Mouse (Mus musculus): Measurements from ENCODE around the gene Lhx4.

Gene Lhx4

DNA sequence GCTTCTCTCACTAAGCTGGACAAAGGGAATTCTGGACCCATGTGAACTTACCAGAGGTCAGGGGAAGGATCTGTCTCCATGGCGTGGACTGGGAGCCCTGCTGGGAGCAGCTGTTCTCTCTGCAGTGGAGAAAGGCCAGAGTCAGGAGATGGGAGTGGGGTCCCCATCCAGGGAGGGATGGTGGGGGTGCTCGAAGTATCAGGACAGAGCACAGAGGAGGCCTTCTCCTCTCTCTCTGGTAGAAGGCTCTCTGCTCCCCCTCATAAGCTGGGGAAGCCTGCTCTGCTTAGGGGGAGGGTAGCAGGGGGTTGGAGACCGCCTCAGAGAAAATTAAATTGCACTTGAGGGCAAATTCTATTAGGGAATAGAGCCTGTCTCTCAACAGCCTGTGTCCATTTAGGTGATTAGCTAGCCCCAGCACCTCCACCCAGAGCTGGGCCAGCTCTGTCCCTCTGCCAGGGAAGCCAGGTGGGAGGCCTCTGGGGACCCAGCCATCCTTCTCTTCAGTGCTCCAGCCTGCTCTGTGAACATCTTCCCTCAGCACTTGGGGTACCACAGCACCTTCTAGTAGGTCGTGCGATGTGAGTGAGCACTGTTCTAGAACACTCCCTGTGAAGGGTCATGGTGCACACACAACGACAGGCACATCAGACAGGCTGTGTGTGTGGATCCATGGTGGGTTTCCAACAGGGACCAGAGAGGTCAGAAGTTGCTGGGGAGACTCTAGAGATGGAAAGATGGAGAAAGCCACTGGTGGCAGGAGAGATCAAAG, at the start of gene Lhx4:
TSS of gene Lhx4 (minus strand) at position 201 of the 772 bp plus-strand sequence.
- in situ Hi-C loops (cut with MboI) = no loop called here

DNA sequence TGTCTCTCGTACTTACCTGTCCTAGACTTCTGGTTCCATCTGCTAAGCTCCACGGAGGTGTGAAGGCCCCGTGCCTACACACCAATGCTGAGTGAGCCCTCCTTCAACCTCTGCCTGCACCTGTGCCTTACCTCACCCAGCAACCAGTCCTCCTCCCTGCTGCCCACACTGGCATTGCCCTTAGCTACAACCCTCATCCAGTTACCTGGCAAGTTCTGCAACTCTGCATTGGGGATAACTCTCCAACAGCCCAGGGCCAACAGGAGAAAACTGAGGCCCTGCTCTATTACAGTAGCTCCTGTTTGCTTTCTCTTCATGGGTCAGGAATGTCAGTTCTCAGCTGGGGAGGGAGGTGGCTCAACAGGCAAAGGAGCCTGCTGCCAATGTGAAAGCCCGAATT, 46.5 kb upstream of the Lhx4 start:
- in situ Hi-C loops (cut with MboI) = no loop called here

DNA sequence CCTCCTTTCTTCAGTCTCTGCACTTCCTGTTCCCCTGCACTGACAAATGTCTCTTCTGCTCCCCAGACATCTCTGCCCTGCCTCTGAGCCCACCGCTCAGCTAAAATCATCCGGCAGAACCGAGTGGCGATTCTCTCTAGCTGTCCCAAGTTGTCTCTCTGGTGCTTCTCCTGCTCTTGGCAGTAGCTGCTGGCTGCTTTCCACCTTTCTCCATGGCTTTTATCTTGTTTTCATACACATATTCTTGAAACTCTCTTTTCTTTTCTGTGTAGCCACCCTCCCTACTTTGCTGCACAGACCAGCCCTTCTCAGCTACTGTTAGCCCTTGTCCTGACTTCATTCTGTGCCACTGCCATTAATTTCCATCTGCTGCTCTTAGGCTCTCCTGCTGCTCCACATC, 45.9 kb upstream of the Lhx4 start:
- in situ Hi-C loops (cut with MboI) = no loop called here

DNA sequence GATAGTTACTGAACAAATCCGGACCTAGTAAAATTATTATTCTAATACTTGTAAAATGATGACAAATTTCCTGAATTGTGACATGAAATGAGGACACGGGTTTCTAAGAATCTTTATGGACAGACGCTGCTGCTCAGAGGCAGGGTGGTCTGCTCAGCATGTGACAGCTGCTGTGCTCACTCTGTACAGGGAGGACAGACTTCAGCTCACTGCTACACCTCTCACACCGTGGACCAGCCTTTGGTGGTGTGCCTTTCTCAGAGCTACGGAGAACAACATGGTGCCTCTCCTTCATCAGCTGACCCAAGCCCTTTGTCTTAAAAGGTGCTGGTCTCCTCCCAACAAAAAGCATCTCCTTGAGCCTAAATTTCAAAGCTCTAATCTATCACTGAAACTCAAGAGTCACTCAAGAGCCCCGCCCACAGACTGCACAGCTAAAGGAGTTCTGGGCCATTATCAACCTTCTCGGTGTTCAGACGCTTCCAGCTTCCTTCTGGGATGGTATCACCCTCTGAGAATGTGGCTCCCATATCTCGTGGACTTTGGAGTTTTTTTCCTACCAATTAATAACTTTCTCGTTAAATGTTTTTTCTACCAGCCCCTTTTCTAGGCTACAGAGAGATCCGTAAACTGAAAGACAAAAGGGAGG, 45.4 kb upstream of the Lhx4 start:
- in situ Hi-C loops (cut with MboI) = no loop called here

DNA sequence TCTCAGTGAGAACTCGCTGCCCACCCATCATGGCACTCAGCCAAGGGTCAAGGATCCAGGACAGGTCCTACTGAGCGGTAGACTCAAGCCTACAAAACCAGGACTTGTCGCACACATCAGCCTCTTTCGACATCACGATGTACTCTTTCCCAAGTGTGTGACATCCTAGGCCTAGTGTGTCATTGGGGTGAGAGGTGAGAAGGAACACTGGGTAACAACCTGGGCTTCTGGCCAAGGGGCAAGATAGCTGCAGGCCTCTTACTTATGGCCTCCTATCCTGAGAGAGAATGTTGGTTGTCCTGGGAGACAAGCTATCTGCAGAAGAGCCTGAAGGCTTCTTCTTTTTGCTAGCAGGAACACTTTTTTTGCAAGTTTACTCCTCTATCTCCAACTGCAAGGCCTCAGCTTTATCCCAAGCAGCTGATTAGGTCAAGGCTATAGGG, 44.3 kb upstream of the Lhx4 start:
- in situ Hi-C loops (cut with MboI) = no loop called here

DNA sequence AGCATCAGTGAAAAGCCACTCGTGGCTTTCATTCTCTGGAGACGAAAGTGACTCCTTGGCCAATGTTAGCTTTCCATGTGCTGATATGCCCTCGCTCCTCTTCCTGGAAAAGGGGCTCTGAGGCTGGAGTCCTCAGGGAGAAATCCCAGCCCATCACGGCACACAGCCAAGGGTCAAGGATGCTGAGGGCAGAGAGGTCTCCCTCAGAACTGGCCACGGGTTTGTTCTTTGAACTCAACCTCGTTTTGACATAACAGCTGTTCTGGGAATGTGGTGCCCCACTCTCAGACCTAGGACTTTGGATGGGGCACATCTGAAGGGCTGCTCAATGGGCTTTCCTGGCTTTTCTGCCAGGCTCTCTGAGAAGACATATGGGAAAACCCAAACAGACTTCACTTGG, 43.4 kb upstream of the Lhx4 start:
- in situ Hi-C loops (cut with MboI) = no loop called here

DNA sequence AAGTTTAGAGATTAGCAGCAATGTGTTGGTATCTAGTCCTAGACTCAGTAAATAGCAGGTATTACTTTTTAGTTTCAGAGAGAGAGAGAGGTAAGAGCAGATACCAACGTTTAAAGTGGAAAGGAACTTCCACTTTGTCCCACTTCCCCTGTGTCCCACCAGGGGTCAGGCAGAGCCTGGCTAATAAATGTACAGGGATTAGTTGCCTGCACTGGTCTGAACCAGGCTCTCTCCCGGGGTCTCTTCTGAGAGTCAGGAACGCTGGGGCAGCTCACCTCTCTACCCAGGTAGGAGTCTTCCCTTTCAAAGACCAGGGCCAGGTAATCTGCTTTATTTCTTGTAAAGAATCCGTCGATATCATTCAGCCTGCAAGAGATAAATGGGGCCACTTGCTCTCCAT, 40.4 kb upstream of the Lhx4 start:
- in situ Hi-C loops (cut with MboI) = no loop called here

DNA sequence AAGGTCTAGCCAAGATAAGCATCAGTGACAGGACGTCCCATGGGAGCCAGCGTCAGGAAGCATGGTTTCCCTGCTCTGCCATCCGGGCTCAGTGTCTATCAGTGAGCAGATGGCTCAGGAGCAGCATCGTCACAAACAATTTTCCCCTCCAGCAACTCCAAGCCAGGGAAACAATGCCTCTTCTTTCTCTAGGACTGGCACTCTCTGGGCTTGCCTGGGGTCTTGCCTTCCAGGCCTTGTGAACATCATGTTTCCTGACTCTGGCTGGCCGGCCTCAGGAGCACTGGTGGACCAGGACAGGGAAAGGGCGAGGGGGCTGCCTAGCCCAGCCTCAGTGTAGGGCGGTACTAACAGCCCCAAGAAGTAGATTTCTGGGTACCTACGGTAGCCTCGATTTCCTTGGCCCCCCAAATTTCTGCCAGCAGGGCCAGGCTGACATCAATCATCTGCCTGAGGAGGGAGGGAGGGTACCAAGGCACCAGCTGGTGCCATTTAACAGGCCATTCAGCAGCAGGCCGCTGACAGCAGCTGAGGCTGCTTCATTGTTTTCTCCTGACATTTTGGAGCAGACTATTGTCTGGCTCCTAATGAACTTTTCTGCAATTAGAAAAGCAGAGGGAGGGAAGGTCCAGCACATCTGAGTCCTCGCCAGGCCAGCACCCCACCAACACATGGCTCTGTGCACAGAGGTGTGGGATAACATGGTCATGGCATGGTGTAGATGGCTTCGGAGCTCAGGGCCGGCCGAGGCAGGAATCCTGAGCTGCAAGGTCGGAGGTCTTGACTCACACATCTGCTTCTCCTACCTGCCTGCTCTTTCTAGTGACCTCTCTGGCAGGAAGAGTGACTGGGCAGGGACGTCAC, 38.9 kb upstream of the Lhx4 start:
- in situ Hi-C loops (cut with MboI) = no loop called here

DNA sequence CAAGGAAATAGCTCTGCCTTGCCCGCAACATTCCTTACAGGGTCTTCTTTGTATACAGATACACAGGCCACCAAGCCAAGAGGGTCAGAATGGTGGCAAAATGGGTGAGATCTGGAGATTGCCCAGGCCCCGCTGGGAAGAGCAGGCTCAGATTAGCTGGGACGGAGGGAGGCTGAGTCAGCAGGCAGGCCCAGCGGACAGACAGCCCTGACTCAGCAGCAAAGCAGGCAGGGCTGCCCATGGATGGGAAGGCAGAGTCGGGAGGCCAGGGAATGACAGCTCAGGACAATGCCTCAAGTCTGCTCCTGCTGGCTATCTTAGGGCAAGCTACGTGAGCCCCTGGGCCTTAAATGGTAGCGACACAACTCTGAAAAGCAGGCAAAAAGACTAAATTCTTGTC, 34.4 kb upstream of the Lhx4 start:
- in situ Hi-C loops (cut with MboI) = no loop called here

DNA sequence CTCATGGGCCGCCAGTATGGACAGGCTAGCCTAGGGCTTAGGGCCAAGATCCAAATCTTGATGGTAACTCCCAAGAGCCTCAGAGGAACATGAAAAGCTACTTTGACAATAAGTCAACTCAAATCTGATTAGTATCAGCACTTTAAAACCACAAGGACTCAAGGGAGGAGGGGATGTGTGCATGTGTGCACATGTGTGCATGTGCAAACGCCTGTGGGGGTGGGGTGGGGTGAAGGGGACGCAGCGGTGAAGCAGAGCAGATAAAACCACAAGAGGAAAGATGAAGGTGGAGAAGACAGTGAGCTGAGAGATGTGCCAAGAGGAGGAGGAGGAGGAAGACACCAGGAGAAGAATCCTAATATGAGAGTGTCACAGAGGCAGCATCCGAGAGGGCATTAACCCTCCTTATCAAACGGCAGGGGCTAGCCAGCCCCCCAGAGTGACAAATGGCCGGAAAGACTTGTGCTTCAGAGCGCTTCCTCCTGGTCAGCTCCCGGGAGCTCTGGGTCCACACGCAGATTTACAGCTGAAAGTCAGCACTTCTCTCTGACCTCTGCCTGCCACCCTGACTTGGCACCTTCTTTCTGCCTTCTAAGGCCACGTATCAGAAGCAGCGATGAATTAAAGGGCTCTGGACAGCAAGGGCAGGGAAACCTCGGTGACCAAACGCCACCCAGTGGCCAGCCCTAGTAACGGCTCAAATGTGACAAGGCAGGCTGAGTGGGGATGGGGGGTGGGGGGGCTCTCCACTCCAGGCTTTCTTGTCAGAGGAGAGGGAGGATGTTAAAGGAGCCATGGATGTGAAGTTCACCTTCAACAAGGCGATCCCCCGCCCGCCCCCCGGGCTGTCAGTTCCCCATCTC, 33.1 kb upstream of the Lhx4 start:
- in situ Hi-C loops (cut with MboI) = no loop called here

DNA sequence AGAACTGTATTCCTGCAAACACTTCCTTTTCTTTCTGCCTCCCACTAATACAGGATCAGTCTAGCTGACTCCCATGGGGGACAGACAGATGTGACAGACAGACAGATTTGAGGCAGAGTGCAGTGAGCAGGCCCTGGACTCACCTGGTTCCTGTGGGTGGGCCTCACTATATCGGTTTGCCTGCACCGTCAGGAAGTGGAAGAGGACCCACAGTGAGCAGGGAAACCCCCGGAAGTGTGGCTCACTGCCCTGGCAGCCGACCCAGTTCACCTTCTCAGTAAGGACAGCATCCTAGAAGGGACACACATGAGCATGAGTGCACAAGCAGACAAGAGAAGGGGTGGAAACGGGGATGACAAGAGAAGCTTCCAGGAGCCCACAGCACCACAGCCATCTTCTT, 30.9 kb upstream of the Lhx4 start:
- in situ Hi-C loops (cut with MboI) = no loop called here

DNA sequence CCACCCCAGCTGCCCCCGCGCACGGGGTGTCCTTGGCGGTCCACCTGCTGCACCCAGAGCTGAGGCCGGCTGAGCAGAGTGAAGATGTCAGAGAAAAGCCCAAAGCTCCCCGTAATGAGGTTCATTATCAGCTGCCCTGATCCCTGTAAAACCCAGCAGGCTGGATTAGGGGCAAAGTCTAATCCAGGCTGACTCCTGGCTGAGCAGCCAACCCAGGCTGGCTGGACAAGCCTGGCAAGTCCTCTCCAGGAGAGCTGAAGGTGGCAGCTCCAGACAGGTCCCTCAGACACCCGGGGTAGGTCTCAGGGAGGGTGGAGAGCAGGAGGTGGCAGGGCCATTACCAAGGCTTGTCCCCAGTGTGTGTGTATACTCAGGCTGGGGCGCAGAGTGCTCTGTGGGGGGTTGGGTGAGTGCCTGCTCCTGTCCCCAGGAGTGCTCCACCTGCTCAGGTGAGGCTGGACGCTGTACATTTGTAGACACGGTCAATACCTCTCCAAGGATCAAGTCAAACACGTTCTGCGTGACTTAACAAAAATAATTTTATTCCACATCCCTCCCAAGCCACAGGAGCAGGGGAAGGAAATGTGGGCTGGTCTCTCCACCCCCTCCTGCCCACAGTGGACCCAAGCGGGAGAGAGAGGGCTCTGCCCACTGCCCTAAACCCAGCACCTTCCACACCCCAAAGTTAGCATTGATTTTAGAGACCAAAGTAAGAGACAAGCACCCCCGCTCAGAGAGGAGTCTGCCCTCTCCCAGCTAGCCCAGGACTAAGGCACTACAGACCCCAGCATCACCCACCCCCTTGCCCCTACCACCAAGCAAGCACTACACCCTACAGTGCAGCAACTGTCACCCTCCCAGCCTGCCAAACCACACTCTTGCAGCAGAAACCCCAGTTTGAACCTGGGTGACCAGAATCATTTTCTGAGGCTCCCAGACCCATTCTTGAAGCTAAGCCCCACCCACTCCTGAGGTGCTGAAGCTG, 26.4 kb upstream of the Lhx4 start:
- in situ Hi-C loops (cut with MboI) = no loop called here

DNA sequence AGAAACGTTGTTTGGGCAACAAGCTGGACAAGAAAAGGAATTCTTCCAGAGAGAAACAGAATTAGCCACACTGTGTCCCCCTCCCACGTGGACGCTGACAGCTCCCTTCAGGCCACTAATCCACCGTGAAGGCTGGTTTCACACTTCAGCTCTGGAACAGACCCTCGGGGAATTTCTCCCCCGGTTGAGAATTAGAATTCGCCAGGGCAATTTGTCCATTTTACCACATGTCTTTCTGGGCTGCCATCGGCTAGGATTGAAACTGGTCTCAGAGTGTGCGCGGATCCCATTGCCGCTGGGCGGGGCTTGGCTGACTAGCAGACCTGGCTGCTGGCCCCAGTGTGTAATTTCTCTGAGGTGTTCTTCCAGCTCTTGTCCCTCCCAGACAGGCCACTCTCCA, 7.7 kb upstream of the Lhx4 start:
- in situ Hi-C loops (cut with MboI) = no loop called here

DNA sequence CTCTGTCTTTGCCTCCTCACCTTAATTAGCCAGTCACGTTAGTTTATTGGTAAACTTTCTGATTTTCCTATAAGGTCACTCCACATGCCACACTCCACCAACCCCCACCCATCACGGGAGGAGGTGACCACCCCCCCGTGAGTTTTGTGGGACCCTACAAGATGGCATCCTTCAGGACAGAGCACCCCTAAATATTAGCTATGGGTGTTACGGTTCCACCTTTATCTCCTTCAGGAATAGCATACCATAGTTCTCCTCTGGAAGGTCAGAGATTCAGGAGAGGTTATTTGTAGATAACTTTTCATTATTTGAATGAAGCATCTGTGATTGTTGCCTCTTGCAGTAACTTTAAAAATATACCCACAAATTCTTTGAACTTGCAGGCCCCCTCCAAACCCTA, 7.2 kb upstream of the Lhx4 start:
- in situ Hi-C loops (cut with MboI) = no loop called here

DNA sequence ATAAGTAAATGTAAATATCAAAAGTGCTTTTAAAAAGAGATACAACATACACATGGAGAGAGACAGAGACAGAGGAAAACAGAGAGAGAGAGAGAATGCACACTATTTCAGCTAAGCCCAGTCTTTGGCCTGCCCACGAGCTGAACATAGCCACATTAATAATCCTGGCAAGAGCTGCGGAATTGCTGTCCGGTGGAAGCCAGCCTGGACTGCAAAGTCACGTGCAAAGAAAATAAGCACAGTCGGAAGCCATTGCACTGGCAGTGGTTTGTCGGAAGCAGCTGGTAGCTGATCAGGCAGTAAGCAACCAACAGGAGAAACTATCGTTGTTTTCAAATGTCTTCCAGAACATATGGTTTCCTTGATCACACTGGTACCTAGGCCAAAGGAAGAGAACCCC, 6.1 kb upstream of the Lhx4 start:
- in situ Hi-C loops (cut with MboI) = no loop called here

DNA sequence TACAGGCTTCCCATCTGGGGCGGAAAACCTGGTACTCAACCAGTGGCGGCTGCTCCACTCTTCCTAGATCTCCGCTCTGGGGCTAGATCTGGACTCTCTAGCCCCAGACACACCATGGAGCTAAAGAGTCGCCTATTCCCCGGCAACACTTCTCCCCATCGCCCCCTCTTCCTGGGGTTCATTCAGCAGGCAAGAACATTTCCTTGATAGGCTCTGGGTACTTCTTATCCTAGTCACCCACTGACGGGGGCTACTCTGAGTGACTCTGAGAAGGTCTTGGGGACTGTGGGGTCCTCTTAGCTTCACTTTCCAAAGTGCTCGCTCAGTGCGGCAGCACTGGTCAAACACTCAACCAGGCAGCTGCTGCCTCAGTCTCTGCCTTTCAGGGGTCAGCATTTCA, 1.9 kb upstream of the Lhx4 start:
- in situ Hi-C loops (cut with MboI) = no loop called here

DNA sequence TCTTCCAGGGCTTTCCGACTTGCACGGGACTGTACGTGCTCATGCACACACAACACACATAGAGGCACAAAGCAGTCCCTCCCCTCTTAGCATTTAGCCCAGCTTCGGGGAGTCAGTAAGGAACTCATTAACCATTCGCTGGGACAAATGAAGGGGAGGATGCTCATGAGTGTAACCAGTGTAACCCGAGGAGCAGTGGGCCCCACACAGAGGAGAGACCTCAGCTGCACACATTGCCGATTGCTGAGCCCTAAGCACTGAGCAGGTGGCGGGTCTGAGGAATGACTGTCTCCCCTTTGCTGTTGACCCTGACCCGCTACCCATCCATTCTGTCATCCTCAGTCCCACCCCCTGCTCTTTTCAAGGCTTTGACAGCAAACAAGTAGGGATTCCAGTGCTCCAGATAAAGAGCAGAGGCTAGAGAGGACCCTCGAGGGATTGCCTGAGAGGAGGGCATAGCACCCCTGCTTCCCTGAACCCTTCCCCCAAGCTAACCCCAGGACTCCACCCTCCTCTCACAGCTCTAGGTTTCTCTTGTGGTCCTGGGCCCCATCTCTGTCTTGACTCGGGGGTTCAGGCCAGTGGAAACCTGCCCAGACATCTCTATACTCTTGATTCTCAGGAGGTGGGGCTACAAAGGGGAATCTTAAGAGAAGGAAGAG, 836 bp downstream of the Lhx4 start:
- in situ Hi-C loops (cut with MboI) = no loop called here

DNA sequence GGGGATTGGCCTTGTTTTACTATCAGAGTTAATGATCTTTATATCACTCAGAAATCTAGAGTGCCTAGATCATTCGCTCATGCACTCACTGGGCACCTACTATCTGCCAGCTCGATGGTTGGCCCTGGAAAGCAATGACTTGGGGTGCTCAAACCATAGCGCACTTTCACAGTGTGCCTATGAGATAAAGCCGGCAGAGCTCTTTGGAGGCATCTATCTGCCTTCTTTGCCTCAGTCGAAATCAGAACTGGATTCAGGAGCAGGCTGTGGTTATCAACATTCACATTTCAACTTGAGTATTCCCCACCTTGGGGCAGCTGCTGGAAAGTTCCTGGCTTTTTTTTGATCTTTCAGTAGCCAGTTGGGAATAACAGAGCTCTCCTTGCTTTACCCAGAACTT, 3.6 kb downstream of the Lhx4 start:
- in situ Hi-C loops (cut with MboI) = no loop called here

DNA sequence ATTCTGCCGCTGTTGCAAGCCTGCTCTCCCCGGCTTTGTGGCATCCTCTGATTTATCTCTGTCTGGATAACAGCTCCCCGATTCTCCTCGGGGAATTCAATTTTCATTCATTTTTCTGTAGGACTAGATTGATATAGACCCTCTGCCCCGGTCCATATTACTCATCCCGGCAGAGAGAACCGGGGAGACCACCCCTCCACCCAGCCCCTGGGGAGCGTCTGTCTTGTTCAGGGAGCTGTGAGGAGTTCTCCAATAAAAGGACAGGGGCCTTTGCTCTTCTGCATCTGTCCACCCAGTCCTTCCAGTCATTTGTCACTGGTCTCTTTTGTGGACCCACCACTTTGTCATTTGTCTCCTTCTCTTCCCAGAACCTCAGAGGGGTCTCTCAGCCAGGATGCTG, 4.5 kb downstream of the Lhx4 start:
- in situ Hi-C loops (cut with MboI) = no loop called here

Measured in mature B cell (primary cell).